Mouse (Mus musculus): ENCODE results near the gene Hpd. TPM values are rescaled to one million over a fixed set of nuclear protein-coding genes. Genes with fewer than 3 reads are reported as not detected.

Hpd gene
- polyA plus RNA-seq, 1 experiment from 2014 or later, result 0.46 TPM

- WGBS, result 82% methylated on average over 25 of the region's 25 CpGs
- Histone ChIP-seq H3K9ac (ENCODE audit: low read length) (no peak overlapping the region), H3K27ac (ENCODE audit: low read length) (no peak overlapping the region), H3K27me3 (ENCODE audit: control insufficient read depth, insufficient read depth, low read length) (no peaks in the 10 kb centered on the region), H3K4me1 (ENCODE audit: control insufficient read depth, insufficient read depth, low read length) (peaks cover 47% of the 10 kb centered on the region), H3K9me3 (replicated peaks; ENCODE audit: control insufficient read depth, low read length) (no peaks in the 10 kb centered on the region), H3K36me3 (ENCODE audit: control insufficient read depth, insufficient read depth) (peaks cover 35% of the 10 kb centered on the region), H3K4me3 (ENCODE audit: low read length) (no peak overlapping the region), H3K4me2 (ENCODE audit: low read depth, low read length) (no peak overlapping the region)
- no peak for ATAC-seq (replicated peaks; ENCODE audit: extremely low read depth, insufficient read depth, low FRiP score)
Measured at GRCm38 (mm10) chr5:123148073-123148722, 34.3 kb downstream of the Hpd start.

- Histone ChIP-seq H3K4me3 (ENCODE audit: low read length) (no peak overlapping the region), H3K27me3 (ENCODE audit: control insufficient read depth, insufficient read depth, low read length) (no peaks in the 10 kb centered on the region), H3K9ac (ENCODE audit: low read length) (no peak overlapping the region), H3K4me2 (ENCODE audit: low read depth, low read length) (no peak overlapping the region), H3K36me3 (ENCODE audit: control insufficient read depth, insufficient read depth) (peaks cover 29% of the 10 kb centered on the region), H3K27ac (ENCODE audit: low read length) (no peak overlapping the region), H3K4me1 (ENCODE audit: control insufficient read depth, insufficient read depth, low read length) (peaks cover 47% of the 10 kb centered on the region), H3K9me3 (replicated peaks; ENCODE audit: control insufficient read depth, low read length) (no peaks in the 10 kb centered on the region)
- ATAC-seq (replicated peaks; ENCODE audit: extremely low read depth, insufficient read depth, low FRiP score), result no peak
- WGBS, result 78% methylated on average over 17 of the region's 17 CpGs
Measured at GRCm38 (mm10) chr5:123147569-123147968, 35.0 kb downstream of the Hpd start.

- peaks cover 25% of the 10 kb centered on the region for H3K36me3 ChIP-seq (ENCODE audit: control insufficient read depth, insufficient read depth)
- H3K4me2 ChIP-seq (ENCODE audit: low read depth, low read length), result no peak overlapping the region
- H3K27ac ChIP-seq (ENCODE audit: low read length), result no peak overlapping the region
- H3K9me3 ChIP-seq (replicated peaks; ENCODE audit: control insufficient read depth, low read length), result no peaks in the 10 kb centered on the region
- peaks cover 45% of the 10 kb centered on the region for H3K4me1 ChIP-seq (ENCODE audit: control insufficient read depth, insufficient read depth, low read length)
- WGBS, result 89% methylated on average over 11 of the region's 11 CpGs
- no peaks in the 10 kb centered on the region for H3K27me3 ChIP-seq (ENCODE audit: control insufficient read depth, insufficient read depth, low read length)
- no peak for ATAC-seq (replicated peaks; ENCODE audit: extremely low read depth, insufficient read depth, low FRiP score)
- no peak overlapping the region for H3K9ac ChIP-seq (ENCODE audit: low read length)
- no peak overlapping the region for H3K4me3 ChIP-seq (ENCODE audit: low read length)
Measured at GRCm38 (mm10) chr5:123146357-123146756, 36.2 kb downstream of the Hpd start.

GRCm38 (mm10) chr5:123144746-123145590, 37.6 kb downstream of the Hpd start:
- Histone ChIP-seq H3K9ac (ENCODE audit: low read length) (peak overlapping the region; percentile 97), H3K4me2 (ENCODE audit: low read depth, low read length) (peak overlapping the region; percentile 97), H3K4me3 (ENCODE audit: low read length) (peak overlapping the region; percentile 78), H3K27ac (ENCODE audit: low read length) (no peak overlapping the region), H3K9me3 (replicated peaks; ENCODE audit: control insufficient read depth, low read length) (no peaks in the 10 kb centered on the region), H3K27me3 (ENCODE audit: control insufficient read depth, insufficient read depth, low read length) (no peaks in the 10 kb centered on the region), H3K36me3 (ENCODE audit: control insufficient read depth, insufficient read depth) (peaks cover 25% of the 10 kb centered on the region), H3K4me1 (ENCODE audit: control insufficient read depth, insufficient read depth, low read length) (peaks cover 31% of the 10 kb centered on the region)
- ATAC-seq (replicated peaks; ENCODE audit: extremely low read depth, insufficient read depth, low FRiP score), result no peak
- 43% methylated on average over 20 of the region's 20 CpGs for WGBS

GRCm38 (mm10) chr5:123143971-123144745, 38.4 kb downstream of the Hpd start:
- no peak for ATAC-seq (replicated peaks; ENCODE audit: extremely low read depth, insufficient read depth, low FRiP score)
- peak overlapping the region; percentile 78 for H3K4me3 ChIP-seq (ENCODE audit: low read length)
- H3K27ac ChIP-seq (ENCODE audit: low read length), result peak overlapping the region; percentile 100
- H3K4me2 ChIP-seq (ENCODE audit: low read depth, low read length), result peak overlapping the region; percentile 97
- peaks cover 29% of the 10 kb centered on the region for H3K4me1 ChIP-seq (ENCODE audit: control insufficient read depth, insufficient read depth, low read length)
- H3K9me3 ChIP-seq (replicated peaks; ENCODE audit: control insufficient read depth, low read length), result no peaks in the 10 kb centered on the region
- 6% methylated on average over 17 of the region's 17 CpGs for WGBS
- H3K27me3 ChIP-seq (ENCODE audit: control insufficient read depth, insufficient read depth, low read length), result no peaks in the 10 kb centered on the region
- peaks cover 25% of the 10 kb centered on the region for H3K36me3 ChIP-seq (ENCODE audit: control insufficient read depth, insufficient read depth)
- peak overlapping the region; percentile 97 for H3K9ac ChIP-seq (ENCODE audit: low read length)

GRCm38 (mm10) chr5:123143251-123143970, 39.1 kb downstream of the Hpd start:
- peaks cover 27% of the 10 kb centered on the region for H3K4me1 ChIP-seq (ENCODE audit: control insufficient read depth, insufficient read depth, low read length)
- no peak for ATAC-seq (replicated peaks; ENCODE audit: extremely low read depth, insufficient read depth, low FRiP score)

GRCm38 (mm10) chr5:123142161-123143157, 40.1 kb downstream of the Hpd start, which contains the start of gene Setd1b:
Gene Setd1b (plus strand): TSS chr5:123142193.
- Histone ChIP-seq H3K27ac (ENCODE audit: low read length) (peak within 1 kb of the TSS; percentile 100), H3K9ac (ENCODE audit: low read length) (peak within 1 kb of the TSS; percentile 97), H3K4me2 (ENCODE audit: low read depth, low read length) (peak within 1 kb of the TSS; percentile 97), H3K4me3 (ENCODE audit: low read length) (peak within 1 kb of the TSS; percentile 78), H3K4me1 (ENCODE audit: control insufficient read depth, insufficient read depth, low read length) (peaks cover 36% of the 10 kb centered on the region), H3K36me3 (ENCODE audit: control insufficient read depth, insufficient read depth) (peaks cover 12% of the 10 kb centered on the region), H3K9me3 (replicated peaks; ENCODE audit: control insufficient read depth, low read length) (no peaks in the 10 kb centered on the region), H3K27me3 (ENCODE audit: control insufficient read depth, insufficient read depth, low read length) (no peaks in the 10 kb centered on the region)
- ATAC-seq (replicated peaks; ENCODE audit: extremely low read depth, insufficient read depth, low FRiP score), result no peak
- WGBS, result 1% methylated on average over 72 of the region's 103 CpGs

More at GRCm38 (mm10) chr5:123143251-123143970, 39.1 kb downstream of the Hpd start:
- Histone ChIP-seq H3K9me3 (replicated peaks; ENCODE audit: control insufficient read depth, low read length) (no peaks in the 10 kb centered on the region), H3K27me3 (ENCODE audit: control insufficient read depth, insufficient read depth, low read length) (no peaks in the 10 kb centered on the region), H3K4me2 (ENCODE audit: low read depth, low read length) (peak overlapping the region; percentile 97), H3K36me3 (ENCODE audit: control insufficient read depth, insufficient read depth) (peaks cover 21% of the 10 kb centered on the region), H3K4me3 (ENCODE audit: low read length) (peak overlapping the region; percentile 78), H3K27ac (ENCODE audit: low read length) (peak overlapping the region; percentile 100), H3K9ac (ENCODE audit: low read length) (peak overlapping the region; percentile 97)
- WGBS, result under 1% methylated on average over 20 of the region's 24 CpGs

Data from heart, embryonic 16.5 days (tissue).